Mouse (Mus musculus): Measurements from ENCODE around the gene Taz. TPM values are rescaled to one million over a fixed set of nuclear protein-coding genes. Genes with fewer than 3 reads are reported as not detected.
A peak's percentile ranks its signal among the peaks of the same experiment; 100 is the strongest.

Taz gene
- total RNA-seq, 2 experiments from 2014 or later, result 39.0 to 42.9 TPM

- DNase-seq, result peak in 1 of 2 experiments; percentile 10
- intact Hi-C loops (cut with DNase I), result no loop called here
Measured at GRCm38 (mm10) chrX:74270902-74271551, 10.7 kb upstream of the Taz start.

GRCm38 (mm10) chrX:74273422-74274322 lies 8.0 kb upstream of the Taz start:
- intact Hi-C loops (cut with DNase I), result no loop called here
- DNase-seq, result no peak

DNA sequence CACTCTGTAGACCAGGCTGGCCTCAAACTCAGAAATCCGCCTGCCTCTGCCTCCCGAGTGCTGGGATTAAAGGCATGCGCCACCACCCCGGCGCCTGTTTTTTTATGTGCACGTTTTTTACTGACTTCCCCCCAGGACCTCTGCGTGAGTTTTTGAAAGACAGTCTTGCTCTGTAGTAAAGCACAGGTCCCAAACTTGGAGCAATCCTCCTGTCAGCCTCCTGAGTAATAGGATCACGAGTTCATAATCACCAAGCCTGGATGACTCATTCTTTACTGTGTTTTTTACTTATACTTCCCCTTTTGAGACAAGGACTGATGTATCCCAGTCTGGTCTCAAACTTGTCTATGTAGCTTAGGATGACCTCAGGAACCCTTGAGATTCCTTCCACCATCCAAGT lies 3.8 kb upstream of the Taz start:
- intact Hi-C loops (cut with DNase I), result no loop called here
- DNase-seq, result no peak

GRCm38 (mm10) chrX:74281041-74281731 lies 526 bp upstream of the Taz start:
- DNase-seq, result no peak
- intact Hi-C loops (cut with DNase I), result no loop called here

- intact Hi-C loops (cut with DNase I), result no loop called here
- DNase-seq, result peak; percentile 80 to 86
Measured at GRCm38 (mm10) chrX:74282395-74283091, 831 bp downstream of the Taz start.

- intact Hi-C loops (cut with DNase I), result no loop called here
- DNase-seq, result no peak
Measured at GRCm38 (mm10) chrX:74283092-74283437, 1.4 kb downstream of the Taz start.

DNA sequence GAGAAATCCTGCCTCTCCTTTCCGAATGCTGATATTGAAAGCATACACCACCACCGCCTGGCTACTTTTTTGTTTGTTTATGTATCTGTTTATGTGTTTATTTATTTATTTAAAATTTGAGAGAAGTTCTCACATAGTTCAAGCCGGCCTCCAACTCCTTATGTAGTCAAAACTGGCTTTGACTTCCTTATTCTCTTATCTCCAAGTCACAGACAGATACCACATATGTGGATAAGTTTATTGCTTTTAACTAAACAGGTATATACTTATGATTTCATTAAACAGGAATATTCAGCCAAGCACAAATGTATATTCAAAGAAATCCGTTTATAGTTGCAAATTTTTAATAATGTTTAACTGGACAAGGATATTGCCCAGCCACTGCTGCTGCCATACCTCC lies 11.7 kb downstream of the Taz start:
- no peak for DNase-seq

DNA sequence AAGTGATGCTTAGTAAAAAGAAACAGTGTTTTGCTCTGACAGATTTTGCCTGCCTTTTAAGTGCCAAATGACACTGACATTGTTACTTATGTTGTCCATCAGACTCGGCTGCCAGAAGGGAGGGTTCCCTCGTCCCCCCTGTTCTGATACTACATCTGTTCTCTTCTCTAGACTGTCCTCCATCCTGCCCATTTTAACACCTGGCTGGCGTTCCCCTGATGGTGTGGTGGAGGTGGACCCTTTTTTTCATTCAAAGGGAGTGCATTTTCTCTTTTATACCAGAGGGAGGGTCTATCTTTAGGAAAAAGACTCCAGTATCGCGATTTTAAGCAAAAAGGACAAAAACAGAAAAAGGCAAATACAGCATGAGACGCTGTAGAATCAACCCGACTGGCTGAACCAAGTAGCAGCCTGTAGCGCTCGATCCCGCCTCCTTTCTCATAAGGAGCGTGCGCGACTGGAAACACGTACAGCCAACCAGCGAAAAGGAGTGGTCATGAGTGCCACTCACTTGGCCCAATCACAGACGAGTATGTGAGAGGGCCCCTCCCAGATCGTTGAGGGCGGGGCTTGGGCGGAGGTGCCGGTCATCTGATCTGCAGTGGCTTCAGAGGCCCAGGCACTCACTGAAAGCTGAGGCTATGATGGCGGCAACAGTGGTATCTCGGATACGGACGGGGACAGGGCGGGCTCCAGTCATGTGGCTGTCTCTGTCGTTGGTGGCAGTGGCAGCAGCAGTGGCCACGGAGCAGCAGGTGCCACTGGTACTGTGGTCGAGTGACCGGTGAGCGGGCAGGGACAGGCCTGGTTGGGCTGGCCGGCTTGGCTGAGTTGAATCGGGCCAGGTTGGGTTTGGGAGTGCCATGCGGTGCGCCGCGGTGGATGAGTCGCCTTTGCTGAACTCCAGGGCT lies 15.1 kb downstream of the Taz start, which contains the start of gene Atp6ap1:
TSS of gene Atp6ap1 (plus strand) at position 560 of the 911 bp plus-strand sequence.
- DNase-seq, result peak; percentile 91 to 93
- intact Hi-C loops (cut with DNase I), result no loop called here

More for the DNA sequence above, 11.7 kb downstream of the Taz start:
- intact Hi-C loops (cut with DNase I), result no loop called here

DNA sequence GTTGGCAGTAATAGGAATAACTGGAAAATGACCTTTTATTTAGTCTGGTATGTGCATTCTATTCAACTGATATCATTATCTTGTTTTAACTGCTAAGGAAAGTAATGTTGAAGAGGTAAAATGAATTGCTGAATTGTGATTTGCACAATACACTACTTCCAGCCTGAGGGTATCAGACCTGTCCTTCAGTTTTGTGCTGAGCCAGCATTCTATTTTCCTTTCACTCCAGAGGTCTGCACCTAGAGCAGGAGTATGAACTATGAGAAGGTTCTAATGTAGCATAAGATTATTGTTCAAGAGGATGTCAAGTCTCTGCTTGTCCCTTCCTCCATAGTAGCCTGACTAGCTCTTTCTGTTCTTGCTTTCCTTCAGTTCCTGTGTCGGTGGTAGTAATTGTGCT lies 16.6 kb downstream of the Taz start:
- intact Hi-C loops (cut with DNase I), result no loop called here
- DNase-seq, result no peak

- intact Hi-C loops (cut with DNase I), result no loop called here
- no peak for DNase-seq
Measured at GRCm38 (mm10) chrX:74299721-74300120, 18.0 kb downstream of the Taz start.

DNA sequence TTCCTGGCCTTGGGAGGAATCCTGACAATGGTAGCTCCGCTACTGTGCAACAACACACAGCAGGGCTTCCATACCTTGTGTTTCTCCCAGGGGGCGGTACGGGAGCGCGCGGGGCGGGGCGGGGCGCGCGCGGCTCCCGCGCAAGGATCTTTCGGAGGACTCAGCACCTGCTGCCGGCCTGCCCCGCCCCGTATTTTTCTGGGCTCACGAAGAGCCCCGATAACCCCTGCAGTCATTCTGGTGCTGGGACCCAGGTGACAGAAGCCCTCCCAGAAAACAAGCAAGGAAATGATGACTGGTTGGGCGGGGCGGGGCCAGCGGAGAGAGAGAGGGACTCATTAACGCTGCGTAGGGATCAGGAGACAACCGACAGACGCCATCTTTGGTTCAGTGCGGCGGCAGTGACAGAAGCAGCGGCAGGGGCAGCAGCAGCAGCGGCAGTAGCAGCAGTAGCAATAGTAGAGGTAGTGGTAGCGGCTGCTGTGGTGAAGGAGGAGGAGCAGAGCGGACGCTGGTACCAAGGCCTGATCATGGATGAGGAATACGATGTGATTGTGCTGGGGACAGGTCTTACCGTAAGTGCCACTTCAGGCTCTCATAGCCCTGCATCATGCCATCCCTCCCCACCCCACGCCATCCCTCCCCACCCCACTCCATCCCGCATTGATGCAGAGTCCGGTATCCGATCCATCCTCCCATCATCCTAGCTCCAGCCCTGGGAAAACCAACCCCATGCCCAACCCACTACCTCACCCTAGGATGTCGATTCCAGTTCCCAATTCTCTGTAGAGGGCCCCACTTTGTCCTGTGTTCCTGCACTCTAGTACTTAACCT lies 23.4 kb downstream of the Taz start, which contains the start of gene Gdi1:
TSS of gene Gdi1 (plus strand) at position 132 of the 834 bp plus-strand sequence.
- intact Hi-C loops (cut with DNase I), result no loop called here
- DNase-seq, result peak; percentile 73 to 77

GRCm38 (mm10) chrX:74312540-74313464 lies 31.1 kb downstream of the Taz start, which contains the start of gene Fam50a:
Gene Fam50a, plus strand, starts transcription at chrX:74313033.
- intact Hi-C loops (cut with DNase I), result no loop called here
- DNase-seq, result peak; percentile 86 to 87

- intact Hi-C loops (cut with DNase I), result no loop called here
- peak; percentile 69 to 72 for DNase-seq
Measured at GRCm38 (mm10) chrX:74328725-74329161, 47.0 kb downstream of the Taz start, which contains the start of gene Plxna3. Gene Plxna3, plus strand, starts transcription at chrX:74329066.

GRCm38 (mm10) chrX:74329215-74329671 lies 47.5 kb downstream of the Taz start:
- intact Hi-C loops (cut with DNase I), result no loop called here
- DNase-seq, result no peak

DNA sequence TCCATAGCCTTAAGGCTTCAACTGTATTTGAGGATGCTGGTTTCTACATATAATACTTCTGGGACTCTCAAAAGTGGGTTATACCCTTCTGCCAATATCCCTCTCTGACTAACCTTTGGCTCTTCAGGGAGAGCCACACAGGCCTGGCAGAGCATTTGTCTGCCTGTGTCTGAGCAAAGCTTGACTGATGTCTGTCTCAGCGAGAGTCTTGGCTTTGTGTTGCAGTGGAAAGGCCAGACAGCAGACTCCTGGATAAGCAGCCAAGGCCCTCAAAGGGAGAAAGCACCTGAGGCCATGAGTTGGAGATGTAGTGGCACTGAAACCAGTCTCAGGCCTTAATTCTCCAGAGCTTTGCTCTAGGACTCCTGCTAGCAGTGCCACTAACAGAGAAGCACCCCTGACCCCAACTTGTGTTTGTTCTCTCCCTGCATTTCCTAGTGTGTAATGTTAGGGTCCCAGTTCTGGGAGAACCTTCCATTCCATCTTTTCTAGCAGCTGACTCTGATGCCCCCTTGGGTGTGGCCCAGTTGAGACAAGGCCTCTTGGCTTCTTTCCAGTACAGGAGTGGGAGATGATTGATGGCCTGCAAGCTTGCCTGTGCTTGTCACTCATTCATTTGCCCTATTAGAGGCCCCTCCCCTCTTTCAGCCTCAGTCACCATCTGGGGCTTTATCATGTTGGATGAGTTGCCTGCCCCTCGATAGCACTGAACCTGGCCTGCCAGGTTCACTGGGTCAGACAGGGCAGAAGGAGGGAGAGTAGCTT lies 48.6 kb downstream of the Taz start:
- intact Hi-C loops (cut with DNase I), result no loop called here
- no peak for DNase-seq
